Mouse (Mus musculus) heart, embryonic 16.5 days (tissue): Measurements from ENCODE around the gene Rbm12b1. TPM values are rescaled to one million over a fixed set of nuclear protein-coding genes. Genes with fewer than 3 reads are reported as not detected.
"Not testable (repeated sequence)": the region's sequence is repeated elsewhere in the genome, so short reads cannot be mapped to it uniquely, and the experiment has no call there.

ENCODE experiments used
- ATAC-seq: fragments of 200-750 bp; cut with Nextera tagmentation; replicated peaks from 2 replicates; pipeline ENCODE4 v1.8.0; 2017; ENCODE audit warnings: moderate number of reproducible peaks; ENCODE audit not compliant: insufficient read depth, low FRiP score; ENCODE audit errors: extremely low read depth
- H3K27ac ChIP-seq: fragments of 300-500 bp; sonication (generic); 2 replicates; pipeline ENCODE4 v1.5.1; 2014; ENCODE audit warnings: mild to moderate bottlenecking, low read length, control low read depth, moderate library complexity
- H3K27me3 ChIP-seq: fragments of 300-500 bp; sonication (generic); 2 replicates; pipeline ENCODE4 v1.6.1; 2014; ENCODE audit warnings: low read length, mixed read lengths; ENCODE audit not compliant: control insufficient read depth, insufficient read depth
- H3K36me3 ChIP-seq: fragments of 300-500 bp; sonication (generic); 2 replicates; pipeline ENCODE4 v1.6.1; 2014; ENCODE audit not compliant: control insufficient read depth, insufficient read depth
- H3K4me1 ChIP-seq: fragments of 300-500 bp; sonication (generic); 2 replicates; pipeline ENCODE4 v1.6.1; 2014; ENCODE audit warnings: low read length, mixed read lengths; ENCODE audit not compliant: control insufficient read depth, insufficient read depth
- H3K4me2 ChIP-seq: fragments of 300-500 bp; sonication (generic); 2 replicates; pipeline ENCODE4 v1.6.1; 2014; ENCODE audit warnings: low read depth, mild to moderate bottlenecking, control low read depth, low read length
- H3K4me3 ChIP-seq: fragments of 300-500 bp; sonication (generic); 2 replicates; pipeline ENCODE4 v1.5.1; 2014; ENCODE audit warnings: mild to moderate bottlenecking, control low read depth, low read length
- H3K9ac ChIP-seq: fragments of 300-500 bp; sonication (generic); 2 replicates; pipeline ENCODE4 v1.6.1; 2014; ENCODE audit warnings: low read length, control low read depth
- H3K9me3 ChIP-seq: fragments of 300-500 bp; sonication (generic); replicated peaks from 2 replicates; pipeline ENCODE4 v1.6.1; 2016; ENCODE audit warnings: low read length; ENCODE audit not compliant: control insufficient read depth
- WGBS: fragments of 180-500 bp; shearing (Covaris S2); extraction: QIAGEN DNeasy Blood & Tissue Kit; methylation state at CpG from one replicate; pipeline ENCODE4 v1.1.7; 2014; 5-methylcytosine and 5-hydroxymethylcytosine counted together
- polyA plus RNA-seq: library from polyadenylated mRNA; unstranded; fragments of >200 nt; fragmentation: Nextera tagmentation; extraction: Ambion mirVana; gene quantifications from 2 replicates; pipeline ENCODE4 v1.2.1, GENCODE M21; 2015

The Rbm12b1 gene
- polyA plus RNA-seq, result 5.7 and 5.8 TPM in 2 replicates

DNA sequence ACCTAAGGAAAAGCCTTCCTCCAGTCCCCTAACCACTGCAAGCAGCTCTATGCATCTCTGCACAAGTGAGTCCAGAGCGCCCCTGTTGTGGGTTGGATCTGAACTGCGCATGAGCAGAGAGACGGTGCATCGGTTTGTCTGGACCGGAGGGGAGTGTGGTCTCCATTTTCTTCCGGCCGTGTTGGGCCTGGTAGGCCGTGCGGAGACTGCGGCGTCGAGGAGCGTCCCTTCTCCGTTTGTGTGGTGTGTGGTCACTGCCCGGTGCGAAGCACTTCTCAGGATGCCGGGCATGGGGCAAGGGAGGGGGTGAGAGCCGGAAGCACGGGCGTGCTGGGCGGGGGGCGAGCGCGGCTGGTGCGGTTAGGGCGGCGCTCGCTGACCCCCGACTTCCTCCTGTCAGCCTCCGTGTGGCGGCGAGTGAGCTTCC, at the start of gene Rbm12b1:
Gene Rbm12b1 (plus strand): TSS at position 124 of the 427 bp plus-strand sequence.
- 3% methylated on average over 20 of the region's 32 CpGs for WGBS
- not testable (repeated sequence) for H3K4me1 ChIP-seq, H3K27me3 ChIP-seq, H3K36me3 ChIP-seq, H3K9me3 ChIP-seq
- Histone ChIP-seq H3K4me2 (peak within 1 kb of the TSS; percentile 56), H3K9ac (peak within 1 kb of the TSS; percentile 60), H3K27ac (peak within 1 kb of the TSS; percentile 72), H3K4me3 (peak within 1 kb of the TSS; percentile 56)
- peak; percentile 97 for ATAC-seq

DNA sequence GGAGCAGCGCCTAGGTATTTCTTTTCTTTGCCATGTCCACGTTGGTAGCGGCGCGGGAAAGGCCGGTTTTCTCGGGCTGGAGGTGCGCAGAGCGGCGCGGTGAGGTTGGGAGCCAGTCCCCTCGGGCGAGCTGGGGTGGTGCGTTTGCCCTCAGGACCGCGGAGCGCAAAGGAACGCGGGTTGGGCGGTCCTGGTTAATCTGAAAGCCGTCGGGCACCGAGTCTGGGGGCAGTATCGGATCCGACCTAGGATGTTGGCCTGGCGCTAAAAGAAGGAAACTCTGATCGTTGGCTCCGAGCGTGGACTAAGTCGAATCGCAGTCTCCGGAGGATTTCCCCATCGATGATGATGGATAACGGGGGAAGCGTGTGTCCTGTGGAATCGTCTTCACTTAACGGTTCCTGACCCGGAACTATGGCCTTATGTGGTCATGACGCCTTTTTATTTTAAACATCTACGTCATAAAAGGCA, 563 bp downstream of the Rbm12b1 start:
- H3K27ac ChIP-seq, H3K36me3 ChIP-seq, H3K9me3 ChIP-seq, H3K4me1 ChIP-seq, H3K27me3 ChIP-seq: not testable (repeated sequence)
- WGBS, result 2% methylated on average over 26 of the region's 40 CpGs
- Histone ChIP-seq H3K4me2 (peak overlapping the region; percentile 56), H3K9ac (peak overlapping the region; percentile 60), H3K4me3 (peak overlapping the region; percentile 56)
- peak; percentile 88 for ATAC-seq

DNA sequence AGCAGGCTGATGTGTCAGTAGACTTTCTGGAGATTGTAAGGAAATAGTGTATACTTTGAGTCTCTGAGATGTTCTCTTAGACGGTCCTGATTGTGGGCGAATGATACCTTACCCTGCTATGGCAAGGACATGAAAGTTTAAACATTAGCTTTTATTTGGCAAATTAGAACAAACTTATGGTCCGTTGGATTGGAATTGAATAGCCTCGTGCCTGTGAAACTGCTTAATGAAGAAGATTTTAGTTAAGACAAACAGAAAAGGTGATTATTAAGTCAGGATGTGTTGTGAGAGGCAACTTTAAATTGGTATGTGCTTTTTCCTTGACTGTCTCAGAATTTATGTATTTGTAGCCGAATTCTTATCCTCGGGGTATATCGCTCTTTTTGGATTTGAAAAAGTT, 1.5 kb downstream of the Rbm12b1 start:
- not testable (repeated sequence) for H3K9me3 ChIP-seq, H3K4me3 ChIP-seq, H3K4me1 ChIP-seq, H3K27me3 ChIP-seq, H3K27ac ChIP-seq, H3K36me3 ChIP-seq, H3K4me2 ChIP-seq, H3K9ac ChIP-seq, ATAC-seq
- WGBS, result 87% methylated on average over 7 of the region's 7 CpGs

DNA sequence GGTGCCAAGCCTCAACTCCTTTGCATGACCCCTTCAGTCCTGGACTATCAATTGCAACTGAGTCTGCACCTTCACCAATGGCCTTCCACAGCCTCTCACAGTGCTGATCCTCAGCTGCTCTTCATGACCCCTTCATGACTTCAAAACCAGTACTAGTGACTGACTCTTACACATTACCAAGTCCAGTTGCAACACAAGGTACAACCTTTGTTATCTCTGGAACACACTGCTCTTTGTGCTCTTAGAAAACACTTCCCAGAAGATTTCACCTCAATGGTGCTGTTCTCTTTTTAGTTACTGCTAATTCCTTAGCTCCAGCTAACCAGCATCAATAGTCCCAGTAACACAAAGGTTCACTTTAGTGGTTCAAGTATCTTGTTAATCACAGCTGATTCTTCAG, 7.6 kb downstream of the Rbm12b1 start:
- H3K9me3 ChIP-seq, result no peaks in the 10 kb centered on the region; the same call in 1 of the 2 replicates
- no peak overlapping the region for H3K27ac ChIP-seq
- H3K4me3 ChIP-seq, result no peak overlapping the region
- H3K4me1 ChIP-seq, result no peaks in the 10 kb centered on the region
- no peak overlapping the region for H3K4me2 ChIP-seq
- peaks cover 13% of the 10 kb centered on the region; the same call in 1 of the 2 replicates for H3K36me3 ChIP-seq
- H3K27me3 ChIP-seq, result no peaks in the 10 kb centered on the region
- no peak overlapping the region for H3K9ac ChIP-seq
- ATAC-seq, result no peak

DNA sequence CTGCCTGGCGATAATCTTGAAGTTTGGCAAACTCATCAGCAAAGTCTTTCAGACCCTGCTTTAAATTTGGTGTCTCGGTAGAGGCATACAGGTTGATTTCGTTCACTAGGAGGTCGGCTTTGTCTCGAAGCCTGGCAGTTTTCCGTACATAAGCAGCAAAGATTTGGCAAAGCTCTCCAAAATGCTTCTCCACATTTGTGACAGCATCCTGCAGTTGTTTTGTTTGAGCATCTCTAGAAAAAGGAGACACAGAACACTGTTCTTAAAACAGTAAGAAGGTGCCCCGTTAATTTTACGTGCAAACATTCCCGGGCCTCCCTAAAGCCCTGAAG, 30.9 kb downstream of the Rbm12b1 start:
- no peak for ATAC-seq
- H3K4me1 ChIP-seq, result peaks cover 6% of the 10 kb centered on the region
- WGBS, result 14% methylated on average over 9 of the region's 9 CpGs
- no peaks in the 10 kb centered on the region for H3K27me3 ChIP-seq
- peak overlapping the region; percentile 89 for H3K27ac ChIP-seq
- peak overlapping the region; percentile 92 for H3K4me3 ChIP-seq
- H3K9me3 ChIP-seq, result no peaks in the 10 kb centered on the region
- peaks cover 19% of the 10 kb centered on the region for H3K36me3 ChIP-seq
- H3K4me2 ChIP-seq, result peak overlapping the region; percentile 81
- H3K9ac ChIP-seq, result peak overlapping the region; percentile 99

DNA sequence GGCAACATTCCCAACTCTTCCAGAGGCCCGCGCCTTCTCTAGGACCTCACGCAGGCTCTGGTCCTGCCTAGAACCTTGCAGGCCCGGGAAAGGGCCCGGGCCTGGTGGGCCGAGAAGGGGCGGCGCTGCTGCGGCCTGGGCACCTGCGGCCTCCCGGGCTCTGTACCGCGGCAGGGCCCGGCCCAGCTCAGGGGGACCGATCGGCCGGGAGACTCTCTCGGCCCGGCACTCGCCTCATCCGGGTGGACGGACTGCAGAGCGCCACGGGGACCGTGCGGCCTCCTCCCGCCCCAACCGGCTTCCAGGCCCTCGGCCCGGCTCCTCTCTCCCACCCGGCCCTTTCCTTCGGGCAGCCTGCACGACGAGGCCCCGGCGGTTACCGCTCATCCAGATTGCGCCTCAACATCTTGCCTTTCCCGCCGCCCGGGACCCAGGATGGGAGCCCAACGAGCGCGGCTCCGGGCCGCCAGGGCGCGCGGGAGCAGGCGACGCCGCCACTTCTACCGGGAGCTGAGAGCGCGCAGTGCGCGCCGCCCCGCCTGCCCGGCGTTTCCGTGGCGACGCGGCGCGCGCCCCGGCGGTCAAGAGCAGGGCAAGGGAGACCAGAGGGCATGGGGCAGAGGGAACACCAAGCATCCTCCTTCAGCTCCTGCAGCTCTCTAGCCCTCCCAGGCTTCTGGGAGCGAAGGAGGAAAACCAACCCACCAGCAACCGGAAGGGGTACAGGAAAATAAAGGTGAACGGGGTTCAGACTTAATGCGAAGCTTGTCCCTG, 31.4 kb downstream of the Rbm12b1 start, which contains the start of gene Fam92a:
Gene Fam92a (minus strand): TSS at position 698 of the 774 bp plus-strand sequence.
- Histone ChIP-seq H3K27me3 (no peaks in the 10 kb centered on the region), H3K4me1 (peaks cover 6% of the 10 kb centered on the region), H3K4me3 (peak within 1 kb of the TSS; percentile 92), H3K9ac (peak within 1 kb of the TSS; percentile 99), H3K4me2 (peak within 1 kb of the TSS; percentile 81), H3K27ac (peak within 1 kb of the TSS; percentile 89), H3K9me3 (no peaks in the 10 kb centered on the region), H3K36me3 (peaks cover 13% of the 10 kb centered on the region)
- ATAC-seq, result peak; percentile 90
- under 1% methylated on average over 74 of the region's 74 CpGs for WGBS

DNA sequence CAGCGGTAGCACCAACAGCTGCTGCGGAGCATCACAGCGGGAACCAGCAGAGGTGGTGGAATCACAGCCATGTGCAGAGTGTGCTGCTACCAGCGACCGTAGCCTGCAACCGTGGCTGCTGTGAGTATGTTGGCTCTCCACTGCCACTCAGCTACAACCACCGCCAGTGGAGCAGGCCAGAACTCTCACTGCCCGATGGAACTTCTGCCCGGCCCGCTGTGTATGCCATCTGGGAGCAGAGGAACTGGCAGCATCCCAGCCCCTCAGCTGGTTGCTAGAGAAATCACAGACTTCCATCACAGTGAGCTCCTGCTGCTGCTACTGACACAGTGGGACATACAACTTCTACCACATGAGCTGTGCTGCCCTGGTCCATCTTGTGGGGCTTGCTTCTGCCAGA, 38.9 kb downstream of the Rbm12b1 start:
- Histone ChIP-seq H3K27ac (no peak overlapping the region), H3K4me1 (no peaks in the 10 kb centered on the region), H3K36me3 (no peaks in the 10 kb centered on the region), H3K27me3 (no peaks in the 10 kb centered on the region), H3K9ac (no peak overlapping the region), H3K4me2 (no peak overlapping the region), H3K9me3 (no peaks in the 10 kb centered on the region), H3K4me3 (no peak overlapping the region)
- WGBS, result 80% methylated on average over 10 of the region's 10 CpGs
- no peak for ATAC-seq

Other genes starting within 250 kb of the Rbm12b1 start
- gene Gm10604, start 159.0 kb upstream of the Rbm12b1 start, polyA plus RNA-seq, result 0.42 and 0.56 TPM in 2 replicates
- gene Rbm12b2, start 50.8 kb upstream of the Rbm12b1 start, polyA plus RNA-seq, result 6.4 and 7.5 TPM in 2 replicates
- gene Fam92a, start 31.8 kb downstream of the Rbm12b1 start, polyA plus RNA-seq, result 62.3 and 69.2 TPM in 2 replicates